Mouse (Mus musculus): Measurements from ENCODE around the gene Jph4. TPM values are rescaled to one million over a fixed set of nuclear protein-coding genes. Genes with fewer than 3 reads are reported as not detected.

Jph4 gene
- polyA plus RNA-seq, 1 experiment, result 0.43 TPM

GRCm38 (mm10) chr14:55110076-55110475, 6.7 kb downstream of the Jph4 start:
- H3K4me3 ChIP-seq (replicated peaks; ENCODE audit: extremely low read depth, low read depth, low read length), result no peak overlapping the region
- DNase-seq, result no peak
- WGBS, result 21% methylated on average over 9 of the region's 9 CpGs
- H3K4me1 ChIP-seq (ENCODE audit: control insufficient read depth, insufficient read depth, low read length), result peaks cover 4% of the 10 kb centered on the region; the same call in 1 of the 2 replicates
- no peak for TF ChIP-seq CTCF (IDR thresholded peaks at IDR 0.05; ENCODE audit: insufficient read depth, low read length)

- WGBS, result 26% methylated on average over 21 of the region's 21 CpGs
- TF ChIP-seq POLR2A (IDR thresholded peaks at IDR 0.05; ENCODE audit: borderline replicate concordance, extremely low read depth, low read depth, low read length), result no peak
- TF ChIP-seq CTCF (IDR thresholded peaks at IDR 0.05; ENCODE audit: insufficient read depth, low read length), result no peak
- DNase-seq, result no peak
Observed at GRCm38 (mm10) chr14:55109048-55109873, 7.5 kb downstream of the Jph4 start.

DNA sequence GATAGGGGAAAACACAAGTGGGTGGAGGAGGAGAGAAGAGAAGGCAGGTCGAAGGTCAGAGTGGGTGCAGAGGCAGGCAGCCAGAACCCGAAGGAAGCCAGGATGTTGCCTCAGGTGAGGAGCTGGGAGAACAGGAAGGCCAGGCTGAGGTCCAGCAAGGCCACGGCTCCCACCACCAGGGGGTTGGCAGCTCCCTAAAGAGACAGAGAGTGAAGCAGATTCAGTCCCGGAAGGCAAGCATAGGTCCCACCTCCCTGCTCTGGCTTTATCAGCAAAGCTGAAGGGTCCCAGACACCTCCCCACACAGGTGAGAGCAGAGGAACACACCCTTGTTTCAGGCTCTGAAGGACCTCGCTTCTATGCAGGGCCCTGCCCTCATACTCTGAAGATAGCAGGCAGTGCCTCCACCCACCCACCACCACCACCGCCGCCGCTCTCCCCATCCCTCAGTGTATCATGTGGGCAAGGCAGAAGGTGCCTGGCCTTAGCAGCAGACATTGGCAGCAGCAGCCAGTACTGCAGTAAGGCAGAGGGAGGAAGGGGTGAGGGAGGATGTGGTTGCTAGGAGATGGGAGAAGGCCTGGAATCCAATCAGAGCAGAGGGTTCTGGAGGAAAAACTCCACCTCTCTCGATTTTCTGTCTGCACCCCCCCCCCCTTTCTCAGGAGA, 8.4 kb downstream of the Jph4 start:
- WGBS, result 44% methylated on average over 9 of the region's 9 CpGs
- Histone ChIP-seq H3K4me1 (ENCODE audit: control insufficient read depth, insufficient read depth, low read length) (no peaks in the 10 kb centered on the region), H3K4me3 (replicated peaks; ENCODE audit: extremely low read depth, low read depth, low read length) (no peak overlapping the region)
- DNase-seq, result no peak
- TF ChIP-seq POLR2A (IDR thresholded peaks at IDR 0.05; ENCODE audit: borderline replicate concordance, extremely low read depth, low read depth, low read length) (no peak), CTCF (IDR thresholded peaks at IDR 0.05; ENCODE audit: insufficient read depth, low read length) (no peak)

More at GRCm38 (mm10) chr14:55109048-55109873, 7.5 kb downstream of the Jph4 start:
- no peak overlapping the region for H3K4me3 ChIP-seq (replicated peaks; ENCODE audit: extremely low read depth, low read depth, low read length)
- H3K4me1 ChIP-seq (ENCODE audit: control insufficient read depth, insufficient read depth, low read length), result no peaks in the 10 kb centered on the region

GRCm38 (mm10) chr14:55106990-55107389, 9.7 kb downstream of the Jph4 start:
- TF ChIP-seq POLR2A (IDR thresholded peaks at IDR 0.05; ENCODE audit: borderline replicate concordance, extremely low read depth, low read depth, low read length) (no peak), CTCF (IDR thresholded peaks at IDR 0.05; ENCODE audit: insufficient read depth, low read length) (no peak)
- WGBS, result 86% methylated on average over 8 of the region's 8 CpGs

DNA sequence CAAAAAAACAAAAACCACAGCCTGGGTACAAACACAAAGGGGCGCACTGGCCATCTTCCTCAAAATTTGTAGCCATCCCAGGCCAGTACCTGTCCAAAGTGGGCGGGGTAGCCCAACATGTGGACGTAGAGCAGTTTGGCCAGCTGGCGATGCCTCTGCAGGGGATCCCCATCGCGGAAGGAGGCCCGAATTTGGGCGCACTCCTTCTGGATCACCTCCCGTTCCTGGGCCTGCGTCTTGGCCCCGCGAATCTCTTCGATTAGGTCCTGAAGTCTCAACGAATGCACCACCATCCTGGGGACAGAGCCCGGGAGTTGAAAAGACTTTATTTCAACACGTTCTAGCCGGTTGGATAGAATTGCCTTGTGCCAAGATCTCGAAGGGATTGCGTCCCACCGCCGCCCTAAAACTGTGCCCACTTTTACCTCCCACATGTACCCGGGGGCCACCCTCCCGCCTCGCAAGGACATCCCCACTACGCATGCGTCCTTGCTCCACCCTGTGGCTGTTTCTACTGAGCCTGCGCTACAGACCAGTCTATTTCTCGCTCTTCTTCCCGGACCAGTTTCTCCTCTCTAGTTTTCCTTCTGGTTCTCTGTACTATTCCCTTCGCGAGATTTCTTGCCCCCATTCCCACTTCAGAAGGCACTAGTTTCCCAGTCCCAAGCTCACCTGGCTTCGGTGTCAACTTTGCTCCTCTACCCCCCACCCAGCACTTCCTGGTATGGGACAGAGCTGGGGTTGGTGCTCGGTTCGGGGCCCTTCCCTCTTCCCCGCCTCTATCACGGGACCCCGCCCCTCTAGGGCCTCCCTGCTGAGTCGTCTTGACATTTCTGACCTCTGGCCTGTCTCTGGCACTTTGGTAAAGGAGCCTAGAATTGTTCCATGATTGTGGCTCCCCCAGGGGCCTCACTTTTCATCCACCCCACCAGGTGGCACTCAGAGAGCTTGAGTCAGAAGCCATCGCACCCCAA, 10.6 kb downstream of the Jph4 start, which contains the start of gene Ap1g2:
Gene Ap1g2, minus strand, starts transcription at position 758 of the 974 bp plus-strand sequence.
- Histone ChIP-seq H3K4me3 (replicated peaks; ENCODE audit: extremely low read depth, low read depth, low read length) (peak within 1 kb of the TSS; percentile 79), H3K4me1 (ENCODE audit: control insufficient read depth, insufficient read depth, low read length) (no peaks in the 10 kb centered on the region)
- under 1% methylated on average over 39 of the region's 39 CpGs for WGBS
- peak; percentile 83 for DNase-seq
- TF ChIP-seq POLR2A (IDR thresholded peaks at IDR 0.05; ENCODE audit: borderline replicate concordance, extremely low read depth, low read depth, low read length), result peak; percentile 65; the same call in 1 of the 2 replicates
- no peak for TF ChIP-seq CTCF (IDR thresholded peaks at IDR 0.05; ENCODE audit: insufficient read depth, low read length)

More at GRCm38 (mm10) chr14:55106990-55107389, 9.7 kb downstream of the Jph4 start:
- Histone ChIP-seq H3K4me3 (replicated peaks; ENCODE audit: extremely low read depth, low read depth, low read length) (no peak overlapping the region), H3K4me1 (ENCODE audit: control insufficient read depth, insufficient read depth, low read length) (no peaks in the 10 kb centered on the region)
- DNase-seq, result no peak

GRCm38 (mm10) chr14:55105386-55105785, 11.3 kb downstream of the Jph4 start:
- Histone ChIP-seq H3K4me3 (replicated peaks; ENCODE audit: extremely low read depth, low read depth, low read length) (no peak overlapping the region), H3K4me1 (ENCODE audit: control insufficient read depth, insufficient read depth, low read length) (no peaks in the 10 kb centered on the region)
- TF ChIP-seq CTCF (IDR thresholded peaks at IDR 0.05; ENCODE audit: insufficient read depth, low read length) (no peak), POLR2A (IDR thresholded peaks at IDR 0.05; ENCODE audit: borderline replicate concordance, extremely low read depth, low read depth, low read length) (no peak)
- DNase-seq, result no peak
- WGBS, result 20% methylated on average over 7 of the region's 7 CpGs

DNA sequence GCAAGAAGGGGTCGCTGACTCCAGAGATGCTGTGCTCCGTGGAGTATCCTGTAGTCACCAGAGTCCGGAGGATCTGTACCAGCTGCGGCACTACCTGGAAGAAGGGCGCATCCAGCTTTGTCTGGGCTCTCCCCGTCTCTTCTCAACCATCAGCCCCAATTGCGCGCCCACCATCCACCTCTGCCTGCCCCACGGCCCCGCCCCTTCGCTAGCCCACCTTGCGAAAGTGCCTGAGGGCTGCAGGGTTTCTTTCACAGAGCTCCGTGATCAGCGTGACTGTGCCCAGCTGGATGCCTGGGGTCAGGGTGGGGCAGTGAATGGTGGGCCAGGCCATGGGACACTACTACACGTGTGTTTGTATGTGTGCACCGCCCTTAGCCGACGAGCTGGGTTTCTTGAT, 12.4 kb downstream of the Jph4 start:
- no peak for TF ChIP-seq POLR2A (IDR thresholded peaks at IDR 0.05; ENCODE audit: borderline replicate concordance, extremely low read depth, low read depth, low read length)
- TF ChIP-seq CTCF (IDR thresholded peaks at IDR 0.05; ENCODE audit: insufficient read depth, low read length), result no peak
- 88% methylated on average over 18 of the region's 18 CpGs for WGBS
- no peak for DNase-seq
- H3K4me3 ChIP-seq (replicated peaks; ENCODE audit: extremely low read depth, low read depth, low read length), result no peak overlapping the region
- no peaks in the 10 kb centered on the region for H3K4me1 ChIP-seq (ENCODE audit: control insufficient read depth, insufficient read depth, low read length)

GRCm38 (mm10) chr14:55102253-55102785, 14.4 kb downstream of the Jph4 start:
- Histone ChIP-seq H3K4me3 (replicated peaks; ENCODE audit: extremely low read depth, low read depth, low read length) (no peak overlapping the region), H3K4me1 (ENCODE audit: control insufficient read depth, insufficient read depth, low read length) (no peaks in the 10 kb centered on the region; the same call in 1 of the 2 replicates)
- WGBS, result 84% methylated on average over 15 of the region's 15 CpGs
- TF ChIP-seq POLR2A (IDR thresholded peaks at IDR 0.05; ENCODE audit: borderline replicate concordance, extremely low read depth, low read depth, low read length) (no peak), CTCF (IDR thresholded peaks at IDR 0.05; ENCODE audit: insufficient read depth, low read length) (no peak)
- DNase-seq, result no peak
